Mouse (Mus musculus): ENCODE results near the gene Cfap100.

- TF ChIP-seq EP300 (IDR thresholded peaks at IDR 0.05; ENCODE audit: low read length) (no peak), UBTF (IDR thresholded peaks at IDR 0.05; ENCODE audit: low read depth, low read length) (no peak), CTCF (conservative IDR thresholded peaks at IDR 0.05 in 1 of 2, IDR thresholded peaks at IDR 0.05 in 1 of 2; ENCODE audit: low read depth in 2 of 2, low read length in 2 of 2) (no peak), NELFE (IDR thresholded peaks at IDR 0.05; ENCODE audit: low read depth, low read length) (no peak), TCF12 (IDR thresholded peaks at IDR 0.05; ENCODE audit: low read depth, low read length) (no peak), RAD21 (IDR thresholded peaks at IDR 0.05; ENCODE audit: low read depth, low read length) (no peak), GABPA (IDR thresholded peaks at IDR 0.05; ENCODE audit: insufficient replicate concordance, low read depth, low read length) (no peak), POLR2A (IDR thresholded peaks at IDR 0.05; ENCODE audit: low read depth, low read length) (no peak), ZKSCAN1 (IDR thresholded peaks at IDR 0.05; ENCODE audit: borderline replicate concordance, low read depth, low read length) (no peak), MXI1 (IDR thresholded peaks at IDR 0.05; ENCODE audit: low read depth, low read length) (no peak), MAFK (IDR thresholded peaks at IDR 0.05; ENCODE audit: insufficient replicate concordance, low read length) (no peak), ZNF384 (IDR thresholded peaks at IDR 0.05; ENCODE audit: low read depth, low read length) (no peak), SMC3 (IDR thresholded peaks at IDR 0.05; ENCODE audit: low read depth, low read length) (no peak), ZC3H11A (IDR thresholded peaks at IDR 0.05; ENCODE audit: low read depth, low read length) (no peak)
Measured at GRCm38 (mm10) chr6:90468216-90468615, 39.6 kb upstream of the Cfap100 start.

Data from CH12.LX (cell line).